In genomic region chr4:47697071-47697470, GRCm38 (mm10) we compare ENCODE assay signal across 30 mouse cellular contexts.
DNase-seq lines count a peak whose midpoint lies in the region; ATAC-seq and TF ChIP-seq lines count a peak whose summit lies in the region.
"Had no signal": no experiment of that assay in that cellular context is flagged by ENCODE, and none has a peak within 500 bp of the region (broad histone marks: within the 10 kb centered on the region; RNA-seq: fewer than 3 reads in every experiment).

No protein-coding gene starts in this region.

- H3K4me2 ChIP-seq in forebrain, postnatal 0 days (ENCODE audit: low read depth), result no peak overlapping the region
- H3K4me2 ChIP-seq: embryonic facial prominence, embryonic 15.5 days; hindbrain, embryonic 14.5 days; limb, embryonic 12.5 days; lung, embryonic 15.5 days; neural tube, embryonic 12.5 days had no signal

- intact Hi-C loops in left cerebral cortex, postnatal 4 days (cut with DNase I), result no loop called here

- no peak overlapping the region for H3K27ac ChIP-seq in forebrain, postnatal 0 days (ENCODE audit: low read depth, low read length)
- no peak overlapping the region for H3K27ac ChIP-seq in forebrain, embryonic 10.5 days
- H3K27ac ChIP-seq: embryonic facial prominence, embryonic 10.5 days; embryonic facial prominence, embryonic 15.5 days; heart, adult 2 months; hindbrain, embryonic 14.5 days; limb, embryonic 12.5 days; lung, embryonic 15.5 days; midbrain, embryonic 10.5 days; neural tube, embryonic 12.5 days; stomach, postnatal 0 days had no signal

- no peak overlapping the region for H3K9ac ChIP-seq in forebrain, postnatal 0 days
- H3K9ac ChIP-seq: embryonic facial prominence, embryonic 15.5 days; hindbrain, embryonic 14.5 days; limb, embryonic 12.5 days; lung, embryonic 15.5 days; neural tube, embryonic 12.5 days had no signal

- no peak overlapping the region for H3K4me3 ChIP-seq in forebrain, postnatal 0 days (ENCODE audit: low read depth, low read length)
- H3K4me3 ChIP-seq in forebrain, embryonic 10.5 days, result no peak overlapping the region
- H3K4me3 ChIP-seq: embryonic facial prominence, embryonic 10.5 days; embryonic facial prominence, embryonic 15.5 days; heart, adult 2 months; limb, embryonic 12.5 days; lung, embryonic 15.5 days; midbrain, embryonic 10.5 days; myocyte; neural tube, embryonic 12.5 days had no signal

- no peak for TF ChIP-seq CTCF in forebrain, postnatal 0 days (IDR thresholded peaks at IDR 0.05; ENCODE audit: low read depth)

- DNase-seq in adrenal gland, adult 2 months, result peak; percentile 13
- DNase-seq in adrenal gland, adult 18-20 months (ENCODE audit: low spot score in 2 of 2), result no peak
- DNase-seq in cerebellum, postnatal 10 days, result peak; percentile 69 to 89
- no peak for DNase-seq in cerebellum, adult 9-10 months
- peak; percentile 39 for DNase-seq in forebrain, postnatal 0 days
- no peak for DNase-seq in forebrain, embryonic 10.5 days (ENCODE audit: extremely low spot score, low spot score)
- DNase-seq in left cerebral cortex, postnatal 4 days, result peak; percentile 75
- DNase-seq in left cerebral cortex, adult 9 months (ENCODE audit: low spot score in 2 of 2), result no peak
- DNase-seq: gastrocnemius, postnatal 25 days; heart, postnatal 36 days; kidney, adult 11 months; kidney, postnatal 14 days; layer of hippocampus, adult 9-11 months; right cerebral cortex, postnatal 4 days; thymus, adult 18-20 months; thymus, postnatal 25 days had no signal

- no peak for ATAC-seq in forebrain, postnatal 0 days
- ATAC-seq: activated CD4-positive, CD25-positive, alpha-beta regulatory T cell, adult 4 months; inflammation-experienced regulatory T-cells, adult 6 months; midbrain, embryonic 16.5 days had no signal

- no peaks in the 10 kb centered on the region for H3K9me3 ChIP-seq in forebrain, postnatal 0 days (ENCODE audit: low read length)
- no peaks in the 10 kb centered on the region for H3K9me3 ChIP-seq in forebrain, embryonic 10.5 days
- H3K9me3 ChIP-seq: embryonic facial prominence, embryonic 10.5 days; embryonic facial prominence, embryonic 15.5 days; limb, embryonic 12.5 days; lung, embryonic 15.5 days; midbrain, embryonic 10.5 days; neural tube, embryonic 12.5 days had no signal

- H3K36me3 ChIP-seq in forebrain, postnatal 0 days (ENCODE audit: insufficient read depth), result no peaks in the 10 kb centered on the region
- H3K36me3 ChIP-seq in forebrain, embryonic 10.5 days (replicated peaks), result no peaks in the 10 kb centered on the region
- H3K36me3 ChIP-seq: embryonic facial prominence, embryonic 10.5 days; embryonic facial prominence, embryonic 15.5 days; limb, embryonic 12.5 days; lung, embryonic 15.5 days; midbrain, embryonic 10.5 days; neural tube, embryonic 12.5 days had no signal

- H3K4me1 ChIP-seq in forebrain, postnatal 0 days (ENCODE audit: insufficient read depth), result peaks cover 5% of the 10 kb centered on the region; the same call in 1 of the 2 replicates
- peaks cover 13% of the 10 kb centered on the region for H3K4me1 ChIP-seq in forebrain, embryonic 10.5 days
- H3K4me1 ChIP-seq: embryonic facial prominence, embryonic 10.5 days; lung, embryonic 15.5 days; midbrain, embryonic 10.5 days; neural tube, embryonic 12.5 days had no signal

- 65% methylated on average over 4 of the region's 4 CpGs for WGBS in forebrain, postnatal 0 days
- 94% methylated on average over 4 of the region's 4 CpGs for WGBS in forebrain, embryonic 10.5 days

- H3K27me3 ChIP-seq in forebrain, postnatal 0 days (ENCODE audit: insufficient read depth, low read length), result no peaks in the 10 kb centered on the region
- H3K27me3 ChIP-seq in forebrain, embryonic 10.5 days (ENCODE audit: poor library complexity, severe bottlenecking), result no peaks in the 10 kb centered on the region
- H3K27me3 ChIP-seq: CH12.LX; embryonic facial prominence, embryonic 15.5 days; limb, embryonic 12.5 days; lung, embryonic 15.5 days; neural tube, embryonic 12.5 days had no signal

Comparison
In these comparisons a context has a peak if more than half of its experiments do, and no peak if none do; other contexts are left out.
1. DNase-seq: peak in adrenal gland, adult 2 months (single experiment), cerebellum, postnatal 10 days (2 of 2), forebrain, postnatal 0 days (single experiment) and left cerebral cortex, postnatal 4 days (single experiment); none in adrenal gland, adult 18-20 months (0 of 2), cerebellum, adult 9-10 months (single experiment), forebrain, embryonic 10.5 days (single experiment) and left cerebral cortex, adult 9 months (0 of 2).